Mouse (Mus musculus): ENCODE measurements around the gene Rgs3. TPM values are rescaled to one million over a fixed set of nuclear protein-coding genes. Genes with fewer than 3 reads are reported as not detected.

Rgs3 gene
- polyA plus RNA-seq, 1 experiment from 2014 or later = 37.0 TPM

DNA sequence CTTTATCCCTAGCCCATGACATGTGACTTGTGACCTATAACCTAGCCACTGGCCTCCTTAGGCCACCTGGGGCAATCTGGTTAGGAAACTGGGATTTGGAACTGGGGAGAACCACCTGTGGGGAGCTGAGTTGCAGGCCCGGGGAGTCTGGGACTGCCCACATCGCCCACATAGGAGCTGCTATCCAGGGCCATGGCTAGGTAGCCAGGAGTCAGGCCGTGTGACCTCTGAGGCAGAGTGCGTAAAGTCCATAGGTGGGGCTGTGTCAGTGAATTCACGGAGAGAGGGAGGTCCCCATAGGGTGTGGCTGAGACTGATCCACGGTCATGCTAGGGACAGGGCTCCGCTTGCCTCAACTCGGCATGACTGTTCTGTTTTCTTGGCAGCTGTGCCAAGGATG is 175.6 kb downstream of the Rgs3 start:
- Histone ChIP-seq H3K27ac (ENCODE audit: low read depth) (peak overlapping the region; percentile 91; the same call in 1 of the 2 replicates), H3K9ac (no peak overlapping the region), H3K9me3 (ENCODE audit: low read depth, low read length) (no peaks in the 10 kb centered on the region; the same call in 1 of the 2 replicates), H3K4me3 (ENCODE audit: low read depth, low read length) (no peak overlapping the region), H3K4me2 (no peak overlapping the region), H3K36me3 (ENCODE audit: insufficient read depth) (no peaks in the 10 kb centered on the region), H3K27me3 (ENCODE audit: insufficient read depth, low read length) (no peaks in the 10 kb centered on the region), H3K4me1 (ENCODE audit: insufficient read depth) (peaks cover 46% of the 10 kb centered on the region)
- no peak for TF ChIP-seq CTCF (IDR thresholded peaks at IDR 0.05; ENCODE audit: low read depth)
- 70% methylated on average over 8 of the region's 8 CpGs for WGBS
- ATAC-seq (ENCODE audit: insufficient read depth) (no peak), DNase-seq (no peak)

DNA sequence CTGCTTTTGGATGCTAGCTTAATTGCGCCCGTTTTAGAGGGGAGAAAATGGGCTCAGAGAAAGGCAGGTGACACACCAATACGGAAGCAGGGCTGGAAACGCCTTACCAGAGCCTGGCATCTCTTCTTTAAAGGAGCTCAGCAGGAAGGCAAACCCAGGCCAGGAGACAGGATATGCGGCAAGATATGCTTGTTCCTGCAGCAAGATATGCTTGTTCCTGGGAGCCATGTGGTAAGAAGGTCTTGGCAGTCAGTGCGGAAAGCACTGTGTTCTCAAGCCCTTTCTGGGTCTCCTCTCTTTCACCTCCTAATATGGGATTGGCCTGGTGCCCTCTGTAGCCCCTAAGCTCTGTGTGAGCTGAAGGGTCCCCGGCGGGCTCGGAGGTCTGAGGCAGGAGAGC is 176.2 kb downstream of the Rgs3 start:
- Histone ChIP-seq H3K27ac (ENCODE audit: low read depth) (peak overlapping the region; percentile 91), H3K36me3 (ENCODE audit: insufficient read depth) (no peaks in the 10 kb centered on the region), H3K9ac (no peak overlapping the region), H3K4me1 (ENCODE audit: insufficient read depth) (peaks cover 46% of the 10 kb centered on the region), H3K9me3 (ENCODE audit: low read depth, low read length) (no peaks in the 10 kb centered on the region; the same call in 1 of the 2 replicates), H3K27me3 (ENCODE audit: insufficient read depth, low read length) (no peaks in the 10 kb centered on the region), H3K4me3 (ENCODE audit: low read depth, low read length) (no peak overlapping the region), H3K4me2 (no peak overlapping the region)
- DNase-seq = peak; percentile 66
- TF ChIP-seq CTCF (IDR thresholded peaks at IDR 0.05; ENCODE audit: low read depth) = no peak
- WGBS = 51% methylated on average over 9 of the region's 9 CpGs
- no peak for ATAC-seq (ENCODE audit: insufficient read depth)

DNA sequence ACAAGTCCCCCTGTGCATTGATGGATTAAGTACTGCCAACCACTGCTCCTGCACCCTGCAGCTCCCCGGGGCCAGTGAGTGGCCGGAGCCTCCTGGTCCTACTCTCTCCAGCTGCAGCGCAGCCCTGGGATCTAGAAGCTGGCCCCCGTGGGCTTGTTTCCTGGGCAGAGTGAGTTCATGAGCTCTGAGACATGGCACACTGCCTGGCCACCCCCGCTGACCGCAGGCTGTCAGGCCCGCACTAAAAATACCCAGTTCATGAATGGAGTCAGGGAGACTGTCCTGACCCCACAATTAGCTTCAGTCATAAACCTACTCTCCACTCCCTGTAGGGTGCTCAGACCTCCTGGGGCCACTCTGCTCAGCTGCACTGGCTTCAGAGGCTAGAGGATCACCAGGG is 176.8 kb downstream of the Rgs3 start:
- no peaks in the 10 kb centered on the region for H3K27me3 ChIP-seq (ENCODE audit: insufficient read depth, low read length)
- WGBS = 51% methylated on average over 7 of the region's 7 CpGs
- ATAC-seq (ENCODE audit: insufficient read depth) = no peak
- TF ChIP-seq CTCF (IDR thresholded peaks at IDR 0.05; ENCODE audit: low read depth) = no peak
- H3K27ac ChIP-seq (ENCODE audit: low read depth) = peak overlapping the region; percentile 91
- no peak overlapping the region for H3K9ac ChIP-seq
- H3K36me3 ChIP-seq (ENCODE audit: insufficient read depth) = no peaks in the 10 kb centered on the region
- no peak for DNase-seq
- peaks cover 48% of the 10 kb centered on the region for H3K4me1 ChIP-seq (ENCODE audit: insufficient read depth)
- H3K4me2 ChIP-seq = 0 out of 2 replicates have a peak overlapping the region, but pooled peaks have one; percentile 2
- H3K9me3 ChIP-seq (ENCODE audit: low read depth, low read length) = no peaks in the 10 kb centered on the region; the same call in 1 of the 2 replicates
- no peak overlapping the region for H3K4me3 ChIP-seq (ENCODE audit: low read depth, low read length)

DNA sequence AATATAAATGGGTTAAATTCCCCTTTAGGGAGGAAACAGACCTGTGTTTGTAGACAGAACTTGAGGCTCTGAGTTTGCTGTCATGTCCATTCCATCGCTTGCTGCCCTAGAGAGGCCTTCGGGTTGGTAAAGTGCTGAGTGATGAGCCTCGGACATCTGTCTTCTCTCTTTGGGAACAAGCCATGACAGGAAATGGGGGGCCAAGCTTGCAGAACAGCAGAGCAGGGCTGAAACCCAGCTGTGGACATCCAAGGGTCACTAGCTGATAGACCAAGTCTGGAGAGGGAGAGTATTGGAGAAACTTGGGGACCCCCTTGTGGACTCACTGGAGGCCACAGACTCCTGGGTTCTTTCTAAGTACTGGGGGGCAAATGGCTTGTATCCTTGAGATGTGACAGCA is 177.3 kb downstream of the Rgs3 start:
- no peak overlapping the region for H3K4me3 ChIP-seq (ENCODE audit: low read depth, low read length)
- no peak for DNase-seq
- H3K36me3 ChIP-seq (ENCODE audit: insufficient read depth) = no peaks in the 10 kb centered on the region
- WGBS = 58% methylated on average over 3 of the region's 3 CpGs
- ATAC-seq (ENCODE audit: insufficient read depth) = no peak
- H3K9ac ChIP-seq = no peak overlapping the region
- peak overlapping the region; percentile 91 for H3K27ac ChIP-seq (ENCODE audit: low read depth)
- no peaks in the 10 kb centered on the region for H3K27me3 ChIP-seq (ENCODE audit: insufficient read depth, low read length)
- no peak for TF ChIP-seq CTCF (IDR thresholded peaks at IDR 0.05; ENCODE audit: low read depth)
- H3K4me2 ChIP-seq = no peak overlapping the region
- H3K4me1 ChIP-seq (ENCODE audit: insufficient read depth) = peaks cover 50% of the 10 kb centered on the region
- no peaks in the 10 kb centered on the region; the same call in 1 of the 2 replicates for H3K9me3 ChIP-seq (ENCODE audit: low read depth, low read length)

DNA sequence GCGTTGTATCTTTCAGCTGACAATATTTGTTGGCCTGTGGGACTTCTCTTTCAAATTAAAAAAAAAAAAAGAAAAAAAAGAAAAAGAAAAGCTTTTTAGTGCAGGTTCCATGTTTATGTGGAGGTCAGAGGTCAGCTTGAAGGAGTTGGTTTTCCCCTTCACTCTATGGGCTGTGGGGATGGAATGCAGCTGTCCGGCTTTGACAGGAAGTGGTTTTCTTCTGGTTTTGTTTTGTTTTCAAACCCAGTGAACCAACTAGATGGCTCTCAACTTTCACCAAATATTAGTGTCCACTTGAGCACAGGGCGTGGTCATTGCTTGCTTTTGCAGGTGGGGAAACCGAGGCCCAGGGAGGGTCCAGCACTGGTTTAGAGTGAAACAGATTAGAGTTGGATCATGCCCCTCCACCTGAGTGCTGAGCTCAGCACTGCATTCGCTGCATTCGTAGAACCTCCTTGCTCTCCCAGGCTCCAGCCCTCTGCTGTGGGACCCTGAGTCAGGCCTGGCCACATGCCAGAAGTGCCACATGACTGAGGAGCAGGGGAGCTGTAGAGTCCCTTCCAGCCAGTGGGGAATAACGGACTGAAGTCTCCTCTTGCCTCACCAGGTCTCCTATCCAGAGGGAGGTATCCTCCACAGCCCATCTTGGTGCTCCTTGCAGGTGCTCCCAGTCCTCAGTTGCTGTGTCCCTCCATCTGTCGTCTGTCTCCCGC is 178.5 kb downstream of the Rgs3 start:
- Histone ChIP-seq H3K4me1 (ENCODE audit: insufficient read depth) (peaks cover 42% of the 10 kb centered on the region), H3K9ac (no peak overlapping the region), H3K27me3 (ENCODE audit: insufficient read depth, low read length) (no peaks in the 10 kb centered on the region), H3K27ac (ENCODE audit: low read depth) (peak overlapping the region; percentile 91), H3K36me3 (ENCODE audit: insufficient read depth) (no peaks in the 10 kb centered on the region), H3K4me2 (peak overlapping the region; percentile 50), H3K9me3 (ENCODE audit: low read depth, low read length) (no peaks in the 10 kb centered on the region; the same call in 1 of the 2 replicates), H3K4me3 (ENCODE audit: low read depth, low read length) (no peak overlapping the region)
- 16% methylated on average over 9 of the region's 9 CpGs for WGBS
- ATAC-seq (ENCODE audit: insufficient read depth) (peak; percentile 85), DNase-seq (peak; percentile 94)
- TF ChIP-seq CTCF (IDR thresholded peaks at IDR 0.05; ENCODE audit: low read depth) = peak; percentile 9; the same call in 1 of the 2 replicates

DNA sequence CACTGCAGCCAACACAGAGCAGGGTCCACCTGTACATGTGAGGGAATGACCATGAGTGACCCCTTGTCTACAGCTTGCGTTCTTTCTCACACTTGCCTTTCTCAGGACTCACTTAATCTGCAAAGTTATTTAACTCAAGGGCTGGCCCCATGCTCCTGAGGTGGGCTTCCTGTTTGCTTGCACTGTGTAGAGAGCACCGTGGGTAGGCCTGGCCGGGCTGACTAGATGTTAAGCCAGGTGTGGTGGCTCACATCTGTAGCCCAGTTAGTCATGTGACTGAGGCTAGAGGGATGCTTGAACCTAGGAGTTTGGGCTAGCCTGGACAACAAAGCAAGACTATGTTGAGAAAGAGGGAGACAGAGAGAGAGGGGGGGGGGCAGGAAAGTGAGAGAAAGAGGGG is 179.3 kb downstream of the Rgs3 start:
- Histone ChIP-seq H3K4me1 (ENCODE audit: insufficient read depth) (peaks cover 36% of the 10 kb centered on the region), H3K27ac (ENCODE audit: low read depth) (peak overlapping the region; percentile 91), H3K27me3 (ENCODE audit: insufficient read depth, low read length) (no peaks in the 10 kb centered on the region)

DNA sequence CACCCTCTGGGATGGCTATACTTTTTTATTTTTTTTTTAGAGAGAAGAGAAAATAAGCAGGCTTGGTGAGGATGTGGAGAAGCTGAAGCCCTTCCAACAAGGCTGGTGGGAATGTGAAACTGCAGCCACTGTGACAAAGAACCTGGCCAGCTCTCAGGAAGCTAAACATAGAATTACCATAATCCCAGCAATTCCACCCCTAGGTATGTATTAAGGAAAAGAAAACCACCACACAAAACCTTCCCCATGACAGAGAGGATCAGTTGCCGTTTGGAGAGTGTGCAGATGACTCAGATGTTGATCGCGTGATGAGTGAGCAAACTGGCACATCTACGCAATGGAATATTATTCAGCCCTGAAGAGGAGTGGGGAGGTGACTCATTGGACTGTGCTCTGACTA is 179.9 kb downstream of the Rgs3 start:
- H3K27ac ChIP-seq (ENCODE audit: low read depth) = no peak overlapping the region
- no peak overlapping the region for H3K4me3 ChIP-seq (ENCODE audit: low read depth, low read length)
- no peak overlapping the region for H3K4me2 ChIP-seq
- H3K27me3 ChIP-seq (ENCODE audit: insufficient read depth, low read length) = no peaks in the 10 kb centered on the region
- H3K9ac ChIP-seq = no peak overlapping the region
- H3K36me3 ChIP-seq (ENCODE audit: insufficient read depth) = no peaks in the 10 kb centered on the region
- no peak for TF ChIP-seq CTCF (IDR thresholded peaks at IDR 0.05; ENCODE audit: low read depth)
- ATAC-seq (ENCODE audit: insufficient read depth) (no peak), DNase-seq (no peak)
- no peaks in the 10 kb centered on the region; the same call in 1 of the 2 replicates for H3K9me3 ChIP-seq (ENCODE audit: low read depth, low read length)
- peaks cover 40% of the 10 kb centered on the region for H3K4me1 ChIP-seq (ENCODE audit: insufficient read depth)
- 96% methylated on average over 4 of the region's 4 CpGs for WGBS

More for the DNA sequence above, 179.3 kb downstream of the Rgs3 start:
- Histone ChIP-seq H3K36me3 (ENCODE audit: insufficient read depth) (no peaks in the 10 kb centered on the region), H3K9ac (no peak overlapping the region), H3K4me3 (ENCODE audit: low read depth, low read length) (no peak overlapping the region), H3K9me3 (ENCODE audit: low read depth, low read length) (no peaks in the 10 kb centered on the region; the same call in 1 of the 2 replicates), H3K4me2 (no peak overlapping the region)
- WGBS = 54% methylated on average over 3 of the region's 3 CpGs
- TF ChIP-seq CTCF (IDR thresholded peaks at IDR 0.05; ENCODE audit: low read depth) = no peak
- ATAC-seq (ENCODE audit: insufficient read depth) (no peak), DNase-seq (no peak)

Data from lung, embryonic 14.5 days (tissue).